Mouse (Mus musculus) myocyte (in vitro differentiated cells): ENCODE measurements around the gene Zfp683.

Experiments used
- MAX ChIP-seq: IDR thresholded peaks from one replicate; pipeline ENCODE4 v1.6.1; 2011; ENCODE audit warnings: low read depth, mild to moderate bottlenecking, control low read depth
- POLR2A ChIP-seq: IDR thresholded peaks from one replicate; pipeline ENCODE4 v1.6.1; 2011; ENCODE audit warnings: low read depth, mild to moderate bottlenecking, control low read depth, moderate library complexity; ENCODE audit not compliant: insufficient read length
- USF1 ChIP-seq: IDR thresholded peaks from one replicate; pipeline ENCODE4 v1.6.1; 2011; ENCODE audit warnings: low read depth, mild to moderate bottlenecking, control low read depth, moderate library complexity

- TF ChIP-seq POLR2A (no peak), USF1 (no peak), MAX (no peak)
Measured at GRCm38 (mm10) chr4:134016208-134016607, 37.4 kb upstream of the Zfp683 start.
